Mouse (Mus musculus) MEL (cell line): ENCODE results near the gene Hexim2. TPM values are rescaled to one million over a fixed set of nuclear protein-coding genes. Genes with fewer than 3 reads are reported as not detected.

Experiments
- DNase-seq: peaks from one replicate; pipeline ENCODE4 v3.0.0; 2011; ENCODE audit warnings: low read depth, low spot score
- H3K27ac ChIP-seq: 2 replicates; pipeline ENCODE4 v1.5.1; 2012; ENCODE audit warnings: low read depth, mild to moderate bottlenecking, control low read depth, low read length, moderate library complexity; ENCODE audit not compliant: control insufficient read depth
- H3K27me3 ChIP-seq, 2 experiments: fragments of 150-350 bp in 1 of 2; sonication (generic) in 1 of 2; 2 replicates each; pipeline ENCODE4 v1.6.1; 2012; ENCODE audit warnings: low read length in 2 of 2, mild to moderate bottlenecking in 2 of 2, improper control_type of control experiment in 1 of 2, moderate library complexity in 1 of 2; ENCODE audit not compliant: insufficient read depth in 2 of 2, control insufficient read depth in 1 of 2
- H3K36me3 ChIP-seq, 2 experiments: 2 replicates each; pipeline ENCODE4 v1.6.1; 2012 to 2014; ENCODE audit warnings: low read length in 2 of 2, improper control_type of control experiment in 1 of 2, inconsistent platforms in 1 of 2, mild to moderate bottlenecking in 1 of 2; ENCODE audit not compliant: insufficient read depth in 2 of 2, control insufficient read depth in 1 of 2
- H3K4me1 ChIP-seq, 2 experiments: fragments of 150-350 bp in 1 of 2; sonication (generic) in 1 of 2; 2 replicates each; pipeline ENCODE4 v1.6.1; 2012; ENCODE audit warnings: low read length in 2 of 2, improper control_type of control experiment in 1 of 2, mild to moderate bottlenecking in 1 of 2; ENCODE audit not compliant: insufficient read depth in 2 of 2, control insufficient read depth in 1 of 2
- H3K4me3 ChIP-seq, 2 experiments: fragments of 150-350 bp in 1 of 2; sonication (generic) in 1 of 2; 2 replicates each; pipeline ENCODE4 v1.5.1; 2012; ENCODE audit warnings: low read depth in 2 of 2, low read length in 2 of 2, mild to moderate bottlenecking in 2 of 2, moderate library complexity in 2 of 2, control low read depth in 1 of 2, improper control_type of control experiment in 1 of 2; ENCODE audit not compliant: control insufficient read depth in 1 of 2, insufficient read depth in 1 of 2
- H3K79me2 ChIP-seq: 2 replicates; pipeline ENCODE4 v1.6.1; 2012; ENCODE audit warnings: mild to moderate bottlenecking, low read length, moderate library complexity; ENCODE audit not compliant: control insufficient read depth, poor library complexity, insufficient read depth
- H3K9ac ChIP-seq: 2 replicates; pipeline ENCODE4 v1.6.1; 2012; ENCODE audit warnings: low read depth, mild to moderate bottlenecking, control low read depth, low read length, moderate library complexity; ENCODE audit not compliant: control insufficient read depth, poor library complexity, severe bottlenecking
- H3K9me3 ChIP-seq: fragments of 150-350 bp; sonication (generic); replicated peaks from 2 replicates; pipeline ENCODE4 v1.6.1; 2012; ENCODE audit warnings: mild to moderate bottlenecking, low read length, improper control_type of control experiment, moderate library complexity; ENCODE audit not compliant: insufficient read depth
- BHLHE40 ChIP-seq: IDR thresholded peaks from 2 replicates; pipeline ENCODE4 v1.6.1; 2012; ENCODE audit warnings: low read depth, mild to moderate bottlenecking, inconsistent platforms, low read length, improper control_type of control experiment, borderline replicate concordance
- CHD1 ChIP-seq: IDR thresholded peaks from 2 replicates; pipeline ENCODE4 v1.6.1; 2012; ENCODE audit warnings: low read depth, mild to moderate bottlenecking, inconsistent platforms, low read length, improper control_type of control experiment
- CTCF ChIP-seq, 3 experiments: IDR thresholded peaks in 2 of 3; conservative IDR thresholded peaks in 1 of 3; 2 replicates each; pipeline ENCODE4 v1.5.1; 2011 to 2012; ENCODE audit warnings: low read length in 3 of 3, low read depth in 2 of 3, mild to moderate bottlenecking in 2 of 3, improper control_type of control experiment in 1 of 3, inconsistent platforms in 1 of 3, mixed read lengths in 1 of 3, moderate library complexity in 1 of 3; ENCODE audit not compliant: control insufficient read depth in 1 of 3, insufficient read depth in 1 of 3, poor library complexity in 1 of 3, severe bottlenecking in 1 of 3
- E2F4 ChIP-seq: IDR thresholded peaks from 2 replicates; pipeline ENCODE4 v1.6.1; 2011; ENCODE audit warnings: low read depth, low read length, improper control_type of control experiment, borderline replicate concordance
- ETS1 ChIP-seq: IDR thresholded peaks from 2 replicates; pipeline ENCODE4 v1.6.1; 2012; ENCODE audit warnings: low read depth, mild to moderate bottlenecking, inconsistent platforms, low read length, improper control_type of control experiment, moderate library complexity
- GATA1 ChIP-seq: IDR thresholded peaks from 2 replicates; pipeline ENCODE4 v1.6.1; 2011; ENCODE audit warnings: low read depth, low read length, improper control_type of control experiment
- HCFC1 ChIP-seq: IDR thresholded peaks from 2 replicates; pipeline ENCODE4 v1.6.1; 2012; ENCODE audit warnings: low read depth, mild to moderate bottlenecking, inconsistent platforms, low read length, improper control_type of control experiment, moderate library complexity
- KAT2A ChIP-seq: conservative IDR thresholded peaks from 2 replicates; pipeline ENCODE4 v1.6.1; 2012; ENCODE audit warnings: low read depth, low read length, improper control_type of control experiment, inconsistent platforms
- MAFK ChIP-seq: IDR thresholded peaks from 2 replicates; pipeline ENCODE4 v1.6.1; 2011; ENCODE audit warnings: low read depth, mild to moderate bottlenecking, low read length, improper control_type of control experiment, borderline replicate concordance
- MAZ ChIP-seq: IDR thresholded peaks from 2 replicates; pipeline ENCODE4 v1.6.1; 2012; ENCODE audit warnings: low read depth, mild to moderate bottlenecking, inconsistent platforms, low read length, improper control_type of control experiment
- MEF2A ChIP-seq: IDR thresholded peaks from 2 replicates; pipeline ENCODE4 v1.6.1; 2014; ENCODE audit warnings: low read depth, mild to moderate bottlenecking, inconsistent platforms, low read length, improper control_type of control experiment; ENCODE audit not compliant: poor library complexity, insufficient replicate concordance, severe bottlenecking; ENCODE audit errors: extremely low read depth
- MXI1 ChIP-seq: IDR thresholded peaks from 2 replicates; pipeline ENCODE4 v1.6.1; 2011; ENCODE audit warnings: mild to moderate bottlenecking, low read depth, low read length, improper control_type of control experiment
- MYB ChIP-seq: IDR thresholded peaks from 2 replicates; pipeline ENCODE4 v1.6.1; 2011; ENCODE audit warnings: mild to moderate bottlenecking, low read depth, low read length, improper control_type of control experiment
- MYC ChIP-seq: IDR thresholded peaks from 2 replicates; pipeline ENCODE4 v1.6.1; 2011; ENCODE audit warnings: low read depth, mild to moderate bottlenecking, low read length, improper control_type of control experiment, moderate library complexity
- NRF1 ChIP-seq: IDR thresholded peaks from 2 replicates; pipeline ENCODE4 v1.6.1; 2014; ENCODE audit warnings: low read depth, mild to moderate bottlenecking, inconsistent platforms, low read length, improper control_type of control experiment, moderate library complexity; ENCODE audit not compliant: poor library complexity, insufficient read depth, severe bottlenecking
- POLR2A ChIP-seq, 2 experiments: IDR thresholded peaks; 2 replicates each; pipeline ENCODE4 v1.6.1; 2011 to 2012; ENCODE audit warnings: low read length in 2 of 2, mild to moderate bottlenecking in 2 of 2, control low read depth in 1 of 2, improper control_type of control experiment in 1 of 2, low read depth in 1 of 2, moderate library complexity in 1 of 2; ENCODE audit not compliant: control insufficient read depth in 1 of 2, insufficient read depth in 1 of 2, poor library complexity in 1 of 2
- POLR2AphosphoS2 ChIP-seq: IDR thresholded peaks from 2 replicates; pipeline ENCODE4 v1.6.1; 2011; ENCODE audit warnings: low read length, improper control_type of control experiment
- RCOR1 ChIP-seq: IDR thresholded peaks from 2 replicates; pipeline ENCODE4 v1.6.1; 2012; ENCODE audit warnings: low read depth, mild to moderate bottlenecking, inconsistent platforms, low read length, improper control_type of control experiment
- SIN3A ChIP-seq: IDR thresholded peaks from 2 replicates; pipeline ENCODE4 v1.6.1; 2012; ENCODE audit warnings: low read length, improper control_type of control experiment, inconsistent platforms
- TAL1 ChIP-seq: IDR thresholded peaks from 2 replicates; pipeline ENCODE4 v1.6.1; 2012; ENCODE audit warnings: mild to moderate bottlenecking, inconsistent platforms, low read length, moderate library complexity, mixed read lengths
- TBP ChIP-seq: IDR thresholded peaks from 2 replicates; pipeline ENCODE4 v1.8.0; 2011; ENCODE audit warnings: low read depth, low read length, improper control_type of control experiment
- TCF12 ChIP-seq: IDR thresholded peaks from 2 replicates; pipeline ENCODE4 v1.6.1; 2014; ENCODE audit warnings: low read depth, mild to moderate bottlenecking, inconsistent platforms, low read length, improper control_type of control experiment, moderate library complexity
- USF1 ChIP-seq: IDR thresholded peaks from 2 replicates; pipeline ENCODE4 v1.6.1; 2014; ENCODE audit warnings: low read depth, mild to moderate bottlenecking, inconsistent platforms, low read length, improper control_type of control experiment, moderate library complexity
- ZMIZ1 ChIP-seq: IDR thresholded peaks from 2 replicates; pipeline ENCODE4 v1.6.1; 2012; ENCODE audit warnings: low read depth, mild to moderate bottlenecking, inconsistent platforms, low read length, improper control_type of control experiment, moderate library complexity
- ZNF384 ChIP-seq: IDR thresholded peaks from 2 replicates; pipeline ENCODE4 v1.6.1; 2012; ENCODE audit warnings: low read depth, mild to moderate bottlenecking, inconsistent platforms, low read length, improper control_type of control experiment
- polyA plus RNA-seq, 2 experiments: library from polyadenylated mRNA; stranded (reverse) in 1 of 2; unstranded in 1 of 2; fragments of >175 nt in 1 of 2; fragments of >200 nt in 1 of 2; gene quantifications; 2 replicates each; pipeline versions ENCODE4 v1.2.1 to v1.2.4; 2012; ENCODE audit warnings: low replicate concordance in 2 of 2, low read depth in 1 of 2; ENCODE audit not compliant: insufficient read length in 2 of 2, insufficient read depth in 1 of 2, missing spikeins in 1 of 2
- total RNA-seq: library from RNA; depleted of rRNA; stranded (reverse); fragments of 300-350 nt; gene quantifications from 2 replicates; pipeline ENCODE4 v1.2.3, GENCODE M21; 2012; rRNA removed

The Hexim2 gene
- 12.3 and 17.2 TPM in 2 replicates for total RNA-seq
- 10 to 100 TPM in 1 of 2 experiments, not detected in 1; 12.5 TPM for polyA plus RNA-seq

- H3K27ac ChIP-seq: peak within 1 kb of the TSS; percentile 81
- peak within 1 kb of the TSS; percentile 98 for H3K9ac ChIP-seq
Measured at GRCm38 (mm10) chr11:103131701-103132575, at the start of gene Hexim2. TSS of gene Hexim2 (plus strand) at chr11:103132429.

GRCm38 (mm10) chr11:103093306-103093705, 38.9 kb upstream of the Hexim2 start:
- H3K4me3 ChIP-seq: no peak overlapping the region
- H3K79me2 ChIP-seq: no peaks in the 10 kb centered on the region
- no peaks in the 10 kb centered on the region for H3K27me3 ChIP-seq
- no peaks in the 10 kb centered on the region for H3K36me3 ChIP-seq
- H3K27ac ChIP-seq: no peak overlapping the region
- H3K9ac ChIP-seq: no peak overlapping the region
- H3K9me3 ChIP-seq: no peaks in the 10 kb centered on the region
- H3K4me1 ChIP-seq: peaks cover 0 to 5% of the 10 kb centered on the region in 2 experiments; a peak in 1 of 4 replicates
- peak; percentile 40 for DNase-seq
- TF ChIP-seq MYB: no peak
- no peak for TF ChIP-seq ZNF384
- TF ChIP-seq TAL1: peak; percentile 46; the same call in 1 of the 2 replicates
- TF ChIP-seq RCOR1: peak; percentile 97
- TF ChIP-seq GATA1: peak; percentile 85
- peak; percentile 91 for TF ChIP-seq TCF12
- TF ChIP-seq CHD1: no peak
- TF ChIP-seq MAFK: no peak
- no peak for TF ChIP-seq USF1
- TF ChIP-seq MXI1: no peak
- TF ChIP-seq BHLHE40: peak; percentile 12; the same call in 1 of the 2 replicates
- TF ChIP-seq E2F4: no peak
- peak; percentile 52; the same call in 1 of the 2 replicates for TF ChIP-seq ETS1
- no peak for TF ChIP-seq TBP
- TF ChIP-seq ZMIZ1: no peak
- TF ChIP-seq MEF2A: no peak
- TF ChIP-seq POLR2AphosphoS2: no peak
- no peak for TF ChIP-seq POLR2A (IDR thresholded peaks at IDR 0.05; ENCODE audit: control insufficient read depth in 1 of 2, insufficient read depth in 1 of 2, low read depth in 1 of 2, low read length in 2 of 2, poor library complexity in 1 of 2)
- TF ChIP-seq MAZ: no peak
- no peak for TF ChIP-seq NRF1

More at GRCm38 (mm10) chr11:103131701-103132575, at the start of gene Hexim2:
- DNase-seq: peak; percentile 76
- no peaks in the 10 kb centered on the region for H3K9me3 ChIP-seq
- peaks cover 20% of the 10 kb centered on the region for H3K79me2 ChIP-seq
- H3K27me3 ChIP-seq: no peaks in the 10 kb centered on the region
- peaks cover 22 to 30% of the 10 kb centered on the region in 2 experiments for H3K4me1 ChIP-seq
- TF ChIP-seq TBP (0 out of 2 replicates have a peak, but pooled peaks have one; percentile 33), E2F4 (no peak), ZMIZ1 (no peak; the same call in 1 of the 2 replicates), GATA1 (no peak), MAZ (no peak; the same call in 1 of the 2 replicates), NRF1 (no peak), HCFC1 (no peak), ETS1 (peak; percentile 7; the same call in 1 of the 2 replicates), CTCF (IDR thresholded peaks at IDR 0.05 in 2 of 3, conservative IDR thresholded peaks at IDR 0.05 in 1 of 3; ENCODE audit: control insufficient read depth in 1 of 3, insufficient read depth in 1 of 3, low read depth in 2 of 3, low read length in 3 of 3, poor library complexity in 1 of 3, severe bottlenecking in 1 of 3) (no peak), MXI1 (no peak; the same call in 1 of the 2 replicates), MEF2A (0 out of 2 replicates have a peak, but pooled peaks have one; percentile 23), MAFK (no peak), RCOR1 (no peak), MYC (no peak), ZNF384 (peak; percentile 33; the same call in 1 of the 2 replicates), TCF12 (no peak; the same call in 1 of the 2 replicates), SIN3A (peak; percentile 17; the same call in 1 of the 2 replicates), KAT2A (no peak; the same call in 1 of the 2 replicates)
- peaks cover 0 to 43% of the 10 kb centered on the region in 2 experiments; a peak in 2 of 4 replicates for H3K36me3 ChIP-seq
- H3K4me3 ChIP-seq: peak within 1 kb of the TSS; percentile 95 to 97
